Comparison of ENCODE assay signal across 11 mouse cellular contexts in the genomic region with DNA sequence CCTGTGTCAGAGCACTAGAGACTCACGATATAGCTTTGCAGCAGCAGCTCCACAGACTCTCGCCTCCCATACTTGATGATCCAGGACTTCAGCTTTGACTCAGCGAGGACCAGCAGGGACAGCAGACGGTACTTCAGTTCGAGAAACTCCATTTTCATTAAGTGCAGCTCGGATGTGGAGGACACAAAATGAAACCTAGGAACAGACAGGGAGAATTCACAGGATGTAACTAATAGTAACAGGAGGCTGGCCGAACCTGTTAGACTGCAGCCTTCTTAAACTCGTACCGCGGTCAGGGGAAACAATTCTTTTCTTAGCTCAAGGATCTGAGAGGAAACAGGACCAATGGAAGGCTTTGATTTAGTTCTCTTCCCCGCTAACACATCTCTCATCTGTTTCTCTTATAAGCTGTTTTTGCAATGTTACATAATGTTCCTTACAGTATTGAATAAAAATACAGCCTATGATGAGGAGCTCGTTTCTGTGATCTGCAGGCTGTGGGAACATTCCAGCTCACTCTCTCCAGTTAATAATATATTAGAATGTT.
DNase-seq lines count a peak whose midpoint lies in the region; ATAC-seq and TF ChIP-seq lines count a peak whose summit lies in the region.
"Had no signal": no experiment of that assay in that cellular context is flagged by ENCODE, and none has a peak within 500 bp of the region (broad histone marks: within the 10 kb centered on the region; RNA-seq: fewer than 3 reads in every experiment).

No protein-coding gene starts in this region.

- no peaks in the 10 kb centered on the region for H3K27me3 ChIP-seq in heart, embryonic 15.5 days
- no peaks in the 10 kb centered on the region for H3K27me3 ChIP-seq in lung, postnatal 0 days (replicated peaks; ENCODE audit: insufficient read depth, low read length)
- H3K27me3 ChIP-seq in stomach, postnatal 0 days (ENCODE audit: control insufficient read depth, insufficient read depth, low read length): no peaks in the 10 kb centered on the region
- no peaks in the 10 kb centered on the region for H3K27me3 ChIP-seq in midbrain, embryonic 11.5 days (ENCODE audit: control insufficient read depth, insufficient read depth, low read length)

- H3K36me3 ChIP-seq in heart, embryonic 15.5 days: no peaks in the 10 kb centered on the region
- H3K36me3 ChIP-seq in lung, postnatal 0 days (ENCODE audit: insufficient read depth, low read length): no peaks in the 10 kb centered on the region
- H3K36me3 ChIP-seq in stomach, postnatal 0 days (ENCODE audit: control insufficient read depth, insufficient read depth, low read length): no peaks in the 10 kb centered on the region
- H3K36me3 ChIP-seq in midbrain, embryonic 11.5 days (ENCODE audit: control insufficient read depth, insufficient read depth, low read length): no peaks in the 10 kb centered on the region

- H3K9ac ChIP-seq in heart, embryonic 15.5 days: no peak overlapping the region
- no peak overlapping the region for H3K9ac ChIP-seq in lung, postnatal 0 days (replicated peaks; ENCODE audit: low read depth)
- no peak overlapping the region for H3K9ac ChIP-seq in stomach, postnatal 0 days (ENCODE audit: low read length)
- no peak overlapping the region for H3K9ac ChIP-seq in midbrain, embryonic 11.5 days (ENCODE audit: low read length)

- TF ChIP-seq EP300 in lung, postnatal 0 days (IDR thresholded peaks at IDR 0.05): no peak
- TF ChIP-seq EP300 in stomach, postnatal 0 days (optimal IDR thresholded peaks at IDR 0.05): no peak

- 54% methylated on average over 12 of the region's 12 CpGs for WGBS in heart, embryonic 15.5 days
- WGBS in lung, postnatal 0 days: 40% methylated on average over 12 of the region's 12 CpGs
- WGBS in stomach, postnatal 0 days: 34% methylated on average over 12 of the region's 12 CpGs
- 77% methylated on average over 12 of the region's 12 CpGs for WGBS in midbrain, embryonic 11.5 days

- H3K4me3 ChIP-seq in heart, embryonic 15.5 days: no peak overlapping the region
- H3K4me3 ChIP-seq in lung, postnatal 0 days (ENCODE audit: low read depth, low read length): no peak overlapping the region; the same call in 1 of the 2 replicates
- H3K4me3 ChIP-seq in stomach, postnatal 0 days (ENCODE audit: low read depth, low read length): peak overlapping the region; percentile 8; the same call in 1 of the 2 replicates
- H3K4me3 ChIP-seq in midbrain, embryonic 11.5 days (ENCODE audit: low read depth, low read length): no peak overlapping the region

- H3K27ac ChIP-seq in heart, embryonic 15.5 days: no peak overlapping the region
- no peak overlapping the region for H3K27ac ChIP-seq in lung, postnatal 0 days (ENCODE audit: low read length)
- no peak overlapping the region for H3K27ac ChIP-seq in stomach, postnatal 0 days (replicated peaks)
- no peak overlapping the region for H3K27ac ChIP-seq in midbrain, embryonic 11.5 days (ENCODE audit: low read depth, low read length)

- ATAC-seq in heart, embryonic 15.5 days (replicated peaks; ENCODE audit: insufficient number of reproducible peaks, insufficient read depth, low FRiP score, low read depth): no peak
- no peak for ATAC-seq in lung, postnatal 0 days
- ATAC-seq in stomach, postnatal 0 days (ENCODE audit: low FRiP score, low TSS enrichment): no peak
- no peak for ATAC-seq in midbrain, embryonic 11.5 days (ENCODE audit: low FRiP score)

- no peaks in the 10 kb centered on the region for H3K9me3 ChIP-seq in heart, embryonic 15.5 days (replicated peaks)
- no peaks in the 10 kb centered on the region for H3K9me3 ChIP-seq in lung, postnatal 0 days (ENCODE audit: low read length)
- H3K9me3 ChIP-seq in stomach, postnatal 0 days (ENCODE audit: control insufficient read depth, low read length): no peaks in the 10 kb centered on the region
- no peaks in the 10 kb centered on the region for H3K9me3 ChIP-seq in midbrain, embryonic 11.5 days (ENCODE audit: control insufficient read depth, low read length)

- H3K4me2 ChIP-seq in heart, embryonic 15.5 days: 0 out of 2 replicates have a peak overlapping the region, but pooled peaks have one; percentile 7
- H3K4me2 ChIP-seq in lung, postnatal 0 days (replicated peaks; ENCODE audit: low read depth, low read length): peak overlapping the region; percentile 39; the same call in 1 of the 2 replicates
- peak overlapping the region; percentile 34; the same call in 1 of the 2 replicates for H3K4me2 ChIP-seq in stomach, postnatal 0 days (replicated peaks; ENCODE audit: low read depth)
- no peak overlapping the region for H3K4me2 ChIP-seq in midbrain, embryonic 11.5 days

- DNase-seq in heart, adult 11 months: no peak
- DNase-seq in lung, postnatal 0 days (ENCODE audit: low spot score): peak; percentile 8
- no peak for DNase-seq in lung, postnatal 36 days
- DNase-seq in layer of hippocampus, postnatal 14 days (ENCODE audit: low spot score in 2 of 2): peak; percentile 38 to 45
- DNase-seq in stomach, postnatal 0 days (ENCODE audit: low spot score): no peak
- no peak for DNase-seq in midbrain, embryonic 11.5 days (ENCODE audit: low spot score, missing footprints)
- no peak for DNase-seq in spleen, postnatal 4 days (ENCODE audit: low spot score in 2 of 2)
- DNase-seq: cerebellum, adult 9-11 months; gastrocnemius, postnatal 25 days; heart, postnatal 4 days had no signal

- H3K4me1 ChIP-seq in heart, embryonic 15.5 days (replicated peaks): no peaks in the 10 kb centered on the region
- no peaks in the 10 kb centered on the region for H3K4me1 ChIP-seq in lung, postnatal 0 days (ENCODE audit: insufficient read depth, low read depth, low read length)
- no peaks in the 10 kb centered on the region for H3K4me1 ChIP-seq in stomach, postnatal 0 days (replicated peaks; ENCODE audit: control insufficient read depth, insufficient read depth)
- H3K4me1 ChIP-seq in midbrain, embryonic 11.5 days (ENCODE audit: control insufficient read depth, insufficient read depth, low read length): no peaks in the 10 kb centered on the region

- TF ChIP-seq CTCF in lung, postnatal 0 days (IDR thresholded peaks at IDR 0.05): no peak
- no peak for TF ChIP-seq CTCF in stomach, postnatal 0 days (IDR thresholded peaks at IDR 0.05; ENCODE audit: low read depth)

Comparison
In these comparisons a context has a peak if more than half of its experiments do, and no peak if none do; other contexts are left out.
1. DNase-seq: peak in lung, postnatal 0 days (single experiment) and layer of hippocampus, postnatal 14 days (2 of 2); none in heart, adult 11 months (single experiment), lung, postnatal 36 days (single experiment), stomach, postnatal 0 days (single experiment), midbrain, embryonic 11.5 days (single experiment) and spleen, postnatal 4 days (0 of 2).